Mouse (Mus musculus) lung, adult 2 months (tissue): ENCODE results near the gene Klf2.

Source experiments
- CTCF ChIP-seq: fragments of 200-500 bp; IDR thresholded peaks from 2 replicates; pipeline ENCODE4 v1.5.1; 2011; ENCODE audit warnings: mild to moderate bottlenecking, low read length, control low read depth; ENCODE audit not compliant: insufficient read depth
- POLR2A ChIP-seq: fragments of 200-500 bp; IDR thresholded peaks from 2 replicates; pipeline ENCODE4 v1.6.1; 2011; ENCODE audit warnings: low read depth, mild to moderate bottlenecking, control low read depth, low read length, borderline replicate concordance; ENCODE audit errors: extremely low read depth

DNA sequence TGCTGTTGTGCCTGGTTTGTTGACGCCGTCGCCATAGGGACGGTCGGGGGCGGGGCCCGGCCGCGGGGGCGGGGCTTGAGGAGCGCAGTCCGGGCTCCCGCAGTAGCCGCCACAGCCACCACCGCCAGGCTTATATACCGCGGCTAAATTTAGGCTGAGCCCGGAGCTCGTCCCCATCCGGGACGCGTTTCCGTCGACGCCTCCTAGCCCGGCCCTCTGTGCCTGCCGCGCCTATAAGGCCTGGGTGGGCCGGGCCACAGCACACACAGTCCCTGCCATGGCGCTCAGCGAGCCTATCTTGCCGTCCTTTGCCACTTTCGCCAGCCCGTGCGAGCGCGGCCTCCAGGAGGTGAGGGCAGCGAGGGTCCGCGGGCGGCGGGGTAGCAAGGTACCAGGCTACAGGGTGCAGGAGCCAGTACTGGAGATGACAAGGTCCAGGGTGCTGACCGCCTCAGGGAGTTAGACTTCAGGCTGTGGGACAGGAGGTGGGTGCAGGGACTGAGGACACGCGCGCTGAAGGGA, at the start of gene Klf2:
- TF ChIP-seq CTCF (no peak), POLR2A (peak; percentile 99)
